Mouse (Mus musculus) kidney, postnatal 14 days (tissue): ENCODE results near the gene Golph3.

ENCODE experiments used
- DNase-seq: peaks from one replicate; pipeline ENCODE4 v3.0.0; 2022; ENCODE audit warnings: mixed read lengths

Golph3 gene

DNA sequence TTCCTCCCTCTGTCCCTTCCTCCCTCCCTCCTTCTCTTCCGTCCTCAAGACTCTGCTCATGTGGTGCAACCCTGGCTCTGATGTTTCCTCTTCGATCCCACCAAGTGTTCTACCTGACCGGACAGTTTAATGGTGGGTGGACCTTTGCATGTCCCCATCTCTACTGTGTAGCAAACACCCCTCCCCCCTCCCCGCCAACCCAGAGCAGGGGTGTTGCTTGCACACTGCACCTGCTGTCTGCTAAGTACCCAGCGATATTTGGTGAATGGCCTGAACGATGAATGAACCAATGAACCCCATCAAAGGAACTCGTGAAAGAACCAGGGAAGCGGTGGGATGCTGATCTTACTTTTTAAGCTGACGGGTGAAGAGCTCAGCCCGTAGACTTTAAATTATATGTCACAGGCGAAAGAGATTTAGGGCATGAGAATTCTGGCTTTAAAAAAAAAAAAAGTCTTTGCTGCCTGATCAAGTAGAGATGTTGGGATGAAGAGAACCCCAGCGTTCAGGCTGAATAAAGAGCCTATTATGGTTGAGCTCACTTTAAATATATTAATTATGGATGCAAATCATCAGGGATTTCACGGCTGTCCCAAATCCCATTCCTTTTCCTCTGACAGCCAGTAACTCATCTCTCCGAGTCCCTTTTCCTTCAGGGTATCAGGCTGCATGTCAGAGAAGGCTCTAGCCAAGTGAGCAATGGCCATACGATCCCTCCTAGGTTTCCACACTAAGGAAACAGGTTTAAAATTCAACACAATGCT is 67.7 kb downstream of the Golph3 start:
- no peak for DNase-seq

DNA sequence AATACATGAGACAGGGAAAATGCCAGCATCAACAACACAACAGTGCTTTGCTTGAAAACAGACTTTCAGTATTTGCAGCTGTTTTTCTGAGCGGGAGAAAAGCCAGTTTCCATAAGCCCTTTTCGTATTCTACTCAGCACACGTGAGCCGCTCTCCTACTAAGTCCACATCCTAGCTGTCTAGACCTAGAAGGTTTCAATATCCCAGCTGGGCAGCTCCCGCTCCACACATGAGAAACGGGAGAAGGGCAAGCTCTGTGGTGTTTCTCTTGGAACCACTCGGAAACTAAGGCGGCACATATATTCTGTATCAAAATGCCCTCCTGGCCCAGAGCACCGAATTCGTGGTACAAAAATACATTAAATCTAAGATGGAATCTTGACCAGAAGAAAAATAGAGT is 73.5 kb downstream of the Golph3 start:
- DNase-seq = no peak

DNA sequence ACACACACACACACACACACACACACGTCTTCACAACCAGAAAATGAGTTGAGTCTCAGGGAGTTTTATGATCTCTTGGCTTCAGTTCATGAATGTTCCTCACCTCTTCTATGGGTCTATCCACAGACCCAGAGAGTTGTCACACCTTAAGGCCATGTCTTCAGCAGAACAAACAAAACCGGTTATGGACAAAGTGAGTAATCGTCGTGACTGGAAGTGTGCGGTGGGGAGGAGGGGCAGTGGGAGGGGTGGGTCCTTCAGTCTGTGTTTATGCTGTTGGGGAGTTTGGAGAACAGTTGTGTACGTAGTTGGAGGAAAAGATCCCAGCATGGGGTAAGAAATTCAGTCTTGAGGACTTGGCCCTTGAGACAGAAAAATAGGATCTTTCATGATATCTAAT is 75.8 kb downstream of the Golph3 start:
- no peak for DNase-seq
